Mouse (Mus musculus): Measurements from ENCODE around the gene Lpcat1.

GRCm38 (mm10) chr13:73484171-73484570 is 17.2 kb downstream of the Lpcat1 start:
- TF ChIP-seq HCFC1 (IDR thresholded peaks at IDR 0.05; ENCODE audit: borderline replicate concordance, insufficient read depth, low read length): no peak
- TF ChIP-seq CHD2 (IDR thresholded peaks at IDR 0.05; ENCODE audit: low read depth, low read length): no peak
- no peak for TF ChIP-seq ZNF384 (IDR thresholded peaks at IDR 0.05; ENCODE audit: low read depth, low read length)
- no peak for TF ChIP-seq MAFK (IDR thresholded peaks at IDR 0.05; ENCODE audit: insufficient read depth, low read depth, low read length)

All from ES-E14 (cell line).